Mouse (Mus musculus): Measurements from ENCODE around the gene Magi2.

DNA sequence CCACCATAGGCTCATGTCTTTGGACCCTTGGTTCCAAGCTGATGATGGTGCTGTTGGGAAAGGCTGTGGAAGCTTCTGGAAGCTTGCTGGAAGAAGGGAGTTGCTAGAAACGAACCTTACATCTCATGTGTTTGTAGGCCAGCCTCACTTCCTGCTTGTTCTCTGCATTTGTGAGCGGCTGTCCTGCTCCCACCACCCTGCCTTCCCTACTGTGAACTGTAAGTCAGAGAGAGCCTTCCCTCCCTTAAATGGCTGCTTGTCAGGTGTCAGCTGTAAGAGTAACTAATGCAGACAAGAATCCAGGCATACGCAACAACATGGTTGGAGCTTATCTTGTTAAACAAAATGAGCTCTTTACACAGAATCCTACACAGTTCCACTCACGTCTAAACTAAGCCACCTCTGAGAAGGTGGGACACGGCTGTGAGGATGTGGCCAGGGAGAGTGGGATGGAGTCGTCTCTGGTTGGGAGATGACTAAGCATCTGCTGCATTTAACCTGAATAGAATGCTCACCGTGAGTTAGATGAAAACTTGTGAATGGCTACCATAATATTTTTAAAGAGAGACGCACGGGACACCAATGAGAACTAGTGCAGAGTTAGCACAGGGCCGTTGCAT, 1442.0 kb downstream of the Magi2 start:
- TF ChIP-seq CTCF (IDR thresholded peaks at IDR 0.05; ENCODE audit: low read depth), result no peak
- no peak for TF ChIP-seq EP300 (IDR thresholded peaks at IDR 0.05; ENCODE audit: low read depth)
